Mouse (Mus musculus): ENCODE results near the gene Thsd4. TPM values are rescaled to one million over a fixed set of nuclear protein-coding genes. Genes with fewer than 3 reads are reported as not detected.

Thsd4 gene
- total RNA-seq, 2 experiments from 2014 or later = 9.1 to 10.8 TPM

DNA sequence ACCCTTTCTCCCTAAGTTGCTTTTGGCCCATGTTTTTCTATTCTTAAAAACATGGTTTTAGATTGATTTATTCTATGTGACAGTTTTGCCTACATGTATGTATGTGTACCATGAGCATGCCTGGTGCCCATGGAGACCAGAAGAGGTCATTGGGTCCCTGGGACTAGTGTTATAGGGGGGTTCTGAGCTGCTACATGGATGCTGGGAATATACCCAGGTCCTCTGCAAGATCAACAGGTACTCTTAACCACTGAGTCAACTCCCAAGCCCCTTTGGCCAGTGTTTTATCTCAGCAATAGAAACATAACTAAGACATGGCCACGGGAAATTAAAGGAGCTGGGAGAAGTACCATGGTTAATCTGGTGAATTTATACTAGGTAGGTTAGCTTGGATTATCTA lies 371.3 kb downstream of the Thsd4 start:
- intact Hi-C loops (cut with DNase I) = loop anchor here (10.0 kb wide), 1 partner anchor 156 kb away; no protein-coding TSS in a partner anchor
- DNase-seq (ENCODE audit: extremely low spot score in 1 of 2, low spot score in 2 of 2) = no peak

- intact Hi-C loops (cut with DNase I) = no loop called here
- DNase-seq (ENCODE audit: extremely low spot score in 1 of 2, low spot score in 2 of 2) = no peak
Observed at GRCm38 (mm10) chr9:60148988-60149387, 372.9 kb downstream of the Thsd4 start.

GRCm38 (mm10) chr9:60147401-60147800 lies 374.4 kb downstream of the Thsd4 start:
- intact Hi-C loops (cut with DNase I) = no loop called here
- DNase-seq (ENCODE audit: extremely low spot score in 1 of 2, low spot score in 2 of 2) = no peak

- intact Hi-C loops (cut with DNase I) = no loop called here
- no peak for DNase-seq (ENCODE audit: extremely low spot score in 1 of 2, low spot score in 2 of 2)
Observed at GRCm38 (mm10) chr9:60143816-60144215, 378.0 kb downstream of the Thsd4 start.

DNA sequence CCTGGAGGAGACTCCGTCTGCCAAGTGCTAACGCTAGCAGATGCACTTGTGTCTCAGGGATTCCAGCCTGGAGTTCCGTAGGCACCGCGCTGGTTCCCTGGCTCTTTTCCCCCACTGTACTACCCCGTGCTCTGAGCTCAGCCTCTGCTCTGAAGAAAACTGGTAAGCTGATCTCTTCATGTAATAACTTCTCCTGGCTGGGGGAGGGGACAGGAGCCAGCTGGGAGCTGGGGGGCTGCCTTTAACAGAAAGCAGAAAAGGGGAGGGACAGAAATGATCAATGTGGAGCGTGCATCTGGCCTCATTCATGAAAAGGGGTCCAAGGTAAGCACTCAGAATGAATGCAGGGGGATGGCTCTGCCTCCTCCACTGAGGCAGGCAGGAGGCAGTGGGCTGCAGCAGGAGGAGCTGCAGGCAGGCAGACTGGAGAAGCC lies 380.7 kb downstream of the Thsd4 start:
- no peak for DNase-seq (ENCODE audit: extremely low spot score in 1 of 2, low spot score in 2 of 2)
- intact Hi-C loops (cut with DNase I) = no loop called here

DNA sequence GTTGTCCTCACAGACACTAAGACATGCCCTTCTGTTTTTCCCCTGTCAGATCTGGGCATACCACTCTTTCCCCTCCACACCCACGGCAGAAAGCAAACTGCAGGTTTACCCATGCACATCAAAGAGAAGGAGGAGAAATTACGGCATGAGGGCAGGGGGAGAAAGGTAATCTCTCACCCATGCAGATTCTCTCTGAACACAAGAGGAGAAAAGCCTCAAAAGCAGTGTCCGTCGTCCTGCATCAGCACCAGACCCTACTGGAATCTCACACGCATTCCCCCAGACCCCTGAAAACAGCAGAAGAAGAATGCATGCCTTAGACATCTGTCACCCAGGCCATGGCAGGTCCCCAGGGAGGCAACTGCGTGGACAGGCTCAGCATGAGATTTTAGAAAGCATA lies 381.4 kb downstream of the Thsd4 start:
- DNase-seq (ENCODE audit: extremely low spot score in 1 of 2, low spot score in 2 of 2) = no peak
- intact Hi-C loops (cut with DNase I) = no loop called here

- intact Hi-C loops (cut with DNase I) = no loop called here
- DNase-seq (ENCODE audit: extremely low spot score in 1 of 2, low spot score in 2 of 2) = no peak
Observed at GRCm38 (mm10) chr9:60139446-60139845, 382.4 kb downstream of the Thsd4 start.

GRCm38 (mm10) chr9:60129235-60129991 lies 392.4 kb downstream of the Thsd4 start:
- no peak for DNase-seq (ENCODE audit: extremely low spot score in 1 of 2, low spot score in 2 of 2)
- intact Hi-C loops (cut with DNase I) = no loop called here

DNA sequence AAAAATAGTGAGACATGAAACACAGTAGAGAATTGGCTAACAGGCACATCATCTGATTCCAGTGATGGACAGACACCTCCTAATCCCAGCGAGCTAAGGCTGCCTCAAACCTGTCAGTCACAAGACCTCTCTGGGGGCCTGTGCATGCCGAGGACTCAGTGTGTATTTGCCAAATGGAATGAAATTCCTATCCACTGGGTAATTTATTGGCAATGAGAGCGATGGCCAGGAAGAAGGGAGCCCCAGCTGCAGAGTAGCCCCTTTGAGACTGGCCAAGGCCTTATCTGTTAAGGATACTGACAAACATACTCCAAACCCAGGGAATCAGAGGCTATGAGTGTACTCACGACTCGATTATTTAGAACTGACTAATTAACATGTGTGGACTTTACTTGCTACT lies 394.9 kb downstream of the Thsd4 start:
- DNase-seq (ENCODE audit: extremely low spot score in 1 of 2, low spot score in 2 of 2) = no peak
- intact Hi-C loops (cut with DNase I) = no loop called here

GRCm38 (mm10) chr9:60124102-60124501 lies 397.7 kb downstream of the Thsd4 start:
- intact Hi-C loops (cut with DNase I) = no loop called here
- no peak for DNase-seq (ENCODE audit: extremely low spot score in 1 of 2, low spot score in 2 of 2)

- no peak for DNase-seq (ENCODE audit: extremely low spot score in 1 of 2, low spot score in 2 of 2)
- intact Hi-C loops (cut with DNase I) = no loop called here
Observed at GRCm38 (mm10) chr9:60123066-60123465, 398.8 kb downstream of the Thsd4 start.

DNA sequence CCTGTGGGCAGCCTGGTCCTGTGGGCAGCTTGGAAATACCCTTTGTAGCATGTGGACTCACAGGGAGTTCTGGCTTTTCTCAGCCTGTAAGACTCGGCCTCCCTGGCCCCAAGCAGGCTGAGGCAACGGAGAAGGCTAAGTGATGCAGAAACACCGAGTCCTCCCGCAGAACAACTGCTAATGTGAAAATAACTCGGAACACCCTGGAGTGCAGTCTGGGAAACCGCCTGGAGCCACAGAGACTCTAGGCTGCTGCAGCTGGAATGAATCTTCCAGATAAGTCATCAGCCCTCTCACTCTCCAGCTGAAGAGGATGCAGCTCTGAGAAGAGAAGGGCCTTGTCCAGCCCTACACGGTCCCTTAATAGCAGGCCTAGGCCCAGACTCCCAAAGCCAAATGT lies 402.0 kb downstream of the Thsd4 start:
- DNase-seq (ENCODE audit: extremely low spot score in 1 of 2, low spot score in 2 of 2) = peak in 1 of 2 experiments; percentile 42
- intact Hi-C loops (cut with DNase I) = no loop called here

DNA sequence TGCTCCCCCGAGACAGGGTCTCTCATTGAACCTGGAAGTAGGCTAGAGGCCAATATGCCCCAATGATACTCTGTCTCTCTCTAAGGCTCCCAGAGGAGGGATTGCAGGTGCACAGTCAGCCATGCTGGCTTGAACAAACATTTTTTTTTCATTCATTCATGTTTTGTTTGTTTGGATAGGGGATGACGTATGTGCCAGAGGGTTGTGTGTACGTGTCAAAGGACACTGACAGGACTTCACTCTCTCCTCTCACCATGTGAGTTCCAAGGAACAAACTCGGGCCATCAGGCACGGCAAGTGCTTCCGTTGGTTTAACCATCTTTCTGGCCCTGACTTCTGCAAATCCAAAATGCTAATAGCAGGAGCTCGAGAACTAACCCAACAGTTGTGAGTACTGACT lies 404.0 kb downstream of the Thsd4 start:
- no peak for DNase-seq (ENCODE audit: extremely low spot score in 1 of 2, low spot score in 2 of 2)
- intact Hi-C loops (cut with DNase I) = no loop called here

DNA sequence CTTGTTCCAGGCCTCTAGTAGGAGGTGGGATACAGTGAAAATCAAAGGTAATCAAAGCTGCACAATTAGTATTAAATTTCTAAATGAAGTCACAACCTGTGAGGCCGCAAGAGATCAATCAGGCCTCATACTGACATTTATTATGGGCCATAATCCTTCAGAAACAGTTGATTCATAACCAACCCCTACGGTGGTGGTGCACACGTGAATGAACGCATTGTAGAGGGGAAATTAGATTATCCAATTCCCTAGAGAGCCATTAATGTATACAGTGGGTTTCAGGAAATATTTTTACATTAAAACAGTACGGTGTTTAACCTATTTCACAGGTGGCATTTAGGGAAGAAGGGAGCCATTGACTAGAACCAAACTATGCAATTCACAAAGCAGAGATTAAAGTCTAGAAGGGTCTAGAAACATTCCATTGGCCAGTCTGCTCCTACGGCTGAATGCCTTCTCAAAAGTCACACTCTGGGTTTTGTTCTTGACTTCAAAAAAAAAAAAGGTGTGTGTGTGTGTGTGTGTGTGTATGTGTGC lies 406.1 kb downstream of the Thsd4 start:
- intact Hi-C loops (cut with DNase I) = no loop called here
- DNase-seq (ENCODE audit: extremely low spot score in 1 of 2, low spot score in 2 of 2) = no peak

GRCm38 (mm10) chr9:60115306-60115705 lies 406.5 kb downstream of the Thsd4 start:
- intact Hi-C loops (cut with DNase I) = no loop called here

DNA sequence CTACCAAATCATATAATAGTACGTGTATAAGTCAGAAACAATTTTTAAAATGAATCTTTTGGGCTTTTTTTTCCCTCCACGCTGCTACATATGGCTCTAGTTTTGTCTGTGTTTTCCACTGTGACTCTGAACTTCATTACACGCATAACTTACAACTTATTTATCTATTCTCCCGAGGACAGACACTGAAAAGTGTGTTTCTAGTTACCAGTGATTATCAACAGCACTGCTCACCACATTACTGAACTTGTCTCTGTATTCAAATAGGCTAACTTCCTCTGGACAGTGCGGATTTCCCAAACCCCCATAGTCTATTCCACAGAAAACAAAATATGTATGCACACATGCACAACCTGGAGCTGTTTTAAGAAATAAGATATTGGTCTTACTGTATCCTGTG lies 411.6 kb downstream of the Thsd4 start:
- intact Hi-C loops (cut with DNase I) = no loop called here
- no peak for DNase-seq (ENCODE audit: extremely low spot score in 1 of 2, low spot score in 2 of 2)

More at GRCm38 (mm10) chr9:60115306-60115705, 406.5 kb downstream of the Thsd4 start:
- DNase-seq (ENCODE audit: extremely low spot score in 1 of 2, low spot score in 2 of 2) = no peak

DNA sequence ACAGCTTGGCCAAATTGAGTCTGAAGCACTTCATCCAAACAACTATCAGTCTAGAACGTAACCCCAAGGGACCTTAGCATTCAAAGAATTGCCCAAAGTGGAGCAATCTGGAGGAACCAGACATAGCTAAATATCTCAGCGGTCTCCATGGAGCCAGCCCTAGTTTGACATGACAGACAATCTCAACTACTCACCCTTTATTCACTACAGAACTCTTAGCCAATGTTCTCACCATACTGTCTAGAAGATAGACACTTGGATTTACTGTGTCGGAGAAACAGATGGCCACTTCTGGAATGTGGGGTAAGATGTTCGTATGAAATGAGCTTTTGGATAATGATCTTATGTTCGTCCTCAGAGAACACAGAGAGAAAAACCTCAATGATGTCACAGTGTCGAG lies 415.2 kb downstream of the Thsd4 start:
- no peak for DNase-seq (ENCODE audit: extremely low spot score in 1 of 2, low spot score in 2 of 2)
- intact Hi-C loops (cut with DNase I) = no loop called here

- no peak for DNase-seq (ENCODE audit: extremely low spot score in 1 of 2, low spot score in 2 of 2)
Observed at GRCm38 (mm10) chr9:60106106-60106505, 415.7 kb downstream of the Thsd4 start.

GRCm38 (mm10) chr9:60094211-60094610 lies 427.6 kb downstream of the Thsd4 start:
- intact Hi-C loops (cut with DNase I) = no loop called here
- no peak for DNase-seq (ENCODE audit: extremely low spot score in 1 of 2, low spot score in 2 of 2)

More at GRCm38 (mm10) chr9:60106106-60106505, 415.7 kb downstream of the Thsd4 start:
- intact Hi-C loops (cut with DNase I) = no loop called here

DNA sequence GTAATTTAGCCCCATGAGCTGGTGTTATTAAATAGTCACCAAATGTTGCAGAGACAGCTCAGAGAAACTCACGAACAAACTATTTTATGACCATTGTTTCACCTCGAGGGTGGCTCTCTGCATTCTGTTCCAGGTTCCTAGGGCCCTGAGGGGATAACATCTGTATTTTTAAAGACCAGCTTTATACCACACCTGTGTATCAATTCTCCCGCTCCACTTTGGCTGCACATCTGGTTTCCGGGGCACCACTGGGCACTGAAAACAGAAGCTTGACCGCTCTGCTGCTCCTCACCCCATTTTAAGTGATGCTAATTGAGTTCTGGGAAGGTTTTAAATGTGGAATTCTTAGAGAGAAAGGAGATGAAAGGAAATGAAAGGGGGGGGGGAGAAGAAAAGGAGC lies 429.4 kb downstream of the Thsd4 start:
- no peak for DNase-seq (ENCODE audit: extremely low spot score in 1 of 2, low spot score in 2 of 2)
- intact Hi-C loops (cut with DNase I) = no loop called here

DNA sequence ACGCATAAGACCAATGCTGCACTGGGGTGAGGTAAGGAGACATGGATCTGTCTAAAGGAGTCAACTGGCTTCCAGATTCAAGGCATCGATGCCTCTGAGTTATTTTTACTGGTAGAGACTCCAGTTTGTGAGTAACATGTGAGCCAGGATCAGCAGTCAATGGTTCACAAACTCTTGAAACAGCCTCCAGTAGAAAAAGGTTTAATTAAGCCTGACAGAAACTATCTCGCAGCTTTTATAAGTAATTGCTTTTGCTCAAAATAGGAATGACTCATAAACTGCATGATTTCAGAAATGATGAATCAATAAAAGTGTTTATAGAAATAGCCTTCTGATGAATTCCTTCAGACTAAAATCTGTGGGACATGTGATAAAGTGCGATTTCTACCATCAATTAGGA lies 432.4 kb downstream of the Thsd4 start:
- intact Hi-C loops (cut with DNase I) = no loop called here
- DNase-seq (ENCODE audit: extremely low spot score in 1 of 2, low spot score in 2 of 2) = no peak
